Mouse (Mus musculus): Measurements from ENCODE around the gene Ebi3.

Gene Ebi3

GRCm38 (mm10) chr17:56005415-56006061 lies 53.1 kb downstream of the Ebi3 start, which contains the start of the genes Stap2 and Mpnd:
Gene Stap2, minus strand, starts transcription at chr17:56005584.
Gene Mpnd, plus strand, starts transcription at chr17:56005711.
- DNase-seq = peak; percentile 81

All from cerebellum, adult 9-11 months (tissue).